Mouse (Mus musculus) spleen, adult 2 months (tissue): ENCODE results near the gene Cyfip2.

ENCODE experiments used
- CTCF ChIP-seq: fragments of 200-500 bp; IDR thresholded peaks from 2 replicates; pipeline ENCODE4 v1.5.1; 2011; ENCODE audit warnings: mild to moderate bottlenecking, inconsistent platforms; ENCODE audit not compliant: insufficient read depth, insufficient read length, insufficient replicate concordance; ENCODE audit errors: extremely low read depth
- POLR2A ChIP-seq: fragments of 200-500 bp; IDR thresholded peaks from 2 replicates; pipeline ENCODE4 v1.6.1; 2011; ENCODE audit warnings: low read depth, low read length, inconsistent platforms

- TF ChIP-seq CTCF = no peak
- TF ChIP-seq POLR2A = no peak
Observed at GRCm38 (mm10) chr11:46200664-46201063, 112.0 kb downstream of the Cyfip2 start.
